Mouse (Mus musculus) large intestine, adult 2 months (tissue): ENCODE measurements at regions not wholly inside any gene's neighbourhood (a gene's known extent, or its start where the extent isn't known, plus 50 kb on each side); places are given as distances from the start of the nearest gene placed in this dataset.
A peak's percentile ranks its signal among the peaks of the same experiment; 100 is the strongest.

Source experiments
- DNase-seq: peaks from one replicate; pipeline ENCODE4 v3.0.0-alpha.2; 2012; ENCODE audit warnings: low read depth, low spot score
- WGBS: fragments of 180-500 bp; shearing (Covaris S2); methylation state at CpG from one replicate; pipeline ENCODE4 v1.1.7; 2018; 5-methylcytosine and 5-hydroxymethylcytosine counted together

DNA sequence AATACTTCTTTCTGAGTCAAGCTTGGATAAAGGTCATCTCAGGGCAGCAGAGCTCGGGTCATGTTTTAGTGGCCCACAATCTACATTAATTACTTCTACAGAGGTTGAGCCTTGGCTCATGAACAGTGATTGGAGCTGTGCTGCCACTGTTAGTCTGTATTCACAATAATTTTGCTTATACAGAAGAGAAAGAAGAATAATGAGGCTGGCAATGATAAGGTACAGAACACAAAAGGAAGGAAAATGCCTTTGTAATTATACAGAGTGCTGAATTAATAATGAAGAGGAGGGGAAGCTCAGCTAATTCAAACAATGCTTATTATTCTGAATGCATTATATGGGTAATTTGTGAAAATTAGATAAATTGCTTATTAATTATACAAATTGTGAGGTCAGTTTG, 573.9 kb upstream of the Cblb start:
- 36% methylated on average over 1 of the region's 1 CpGs for WGBS
- DNase-seq = no peak

- WGBS = 6% methylated on average over 3 of the region's 3 CpGs
- no peak for DNase-seq
Observed at GRCm38 (mm10) chr16:51475690-51476089, 555.3 kb upstream of the Cblb start.

DNA sequence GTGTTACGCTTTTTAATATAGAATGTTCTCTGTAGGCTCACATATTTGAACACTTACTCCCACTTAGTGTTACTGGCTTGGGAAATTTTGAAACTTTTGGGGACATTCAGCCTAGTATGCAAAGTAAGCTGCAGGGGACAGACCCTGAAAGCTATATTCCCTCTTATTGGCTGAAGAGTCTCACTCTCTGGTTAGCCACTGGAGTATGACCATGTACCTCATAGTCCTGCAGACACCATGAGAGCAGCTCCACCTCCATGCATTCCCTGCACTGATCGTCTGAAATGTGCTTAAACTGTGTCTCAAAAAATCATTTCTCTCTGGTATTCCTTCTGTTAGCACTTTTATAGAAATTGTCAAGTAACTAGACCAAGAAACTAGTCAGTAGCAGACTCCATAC, 534.9 kb upstream of the Cblb start:
- WGBS = 73% methylated on average over 2 of the region's 2 CpGs
- no peak for DNase-seq

DNA sequence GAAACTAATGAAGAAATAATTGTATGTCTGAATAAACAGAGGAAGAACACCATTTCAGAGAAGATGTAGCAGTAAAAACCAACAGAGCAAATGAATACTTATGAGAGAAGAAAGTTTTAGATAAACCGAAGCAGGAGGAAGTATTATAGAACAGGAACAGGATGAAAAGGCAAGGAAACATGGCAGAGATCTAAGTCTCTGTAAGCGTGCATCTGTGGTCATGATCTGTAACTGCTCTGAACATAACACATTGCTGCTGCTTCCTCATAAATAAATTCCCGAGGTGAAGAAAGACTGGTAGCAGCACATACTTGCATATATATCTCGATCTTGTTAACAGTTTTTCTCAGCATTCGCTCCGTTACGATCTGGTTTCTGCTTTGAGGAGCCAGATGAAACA, 533.2 kb upstream of the Cblb start:
- WGBS = 73% methylated on average over 7 of the region's 7 CpGs
- DNase-seq = no peak

GRCm38 (mm10) chr16:51517079-51517478, 513.9 kb upstream of the Cblb start:
- WGBS = 70% methylated on average over 3 of the region's 3 CpGs
- no peak for DNase-seq

GRCm38 (mm10) chr16:51520762-51521161, 510.3 kb upstream of the Cblb start:
- DNase-seq = no peak

GRCm38 (mm10) chr16:51521317-51522092, 509.5 kb upstream of the Cblb start:
- WGBS = 83% methylated on average over 13 of the region's 13 CpGs
- DNase-seq = no peak

More at GRCm38 (mm10) chr16:51520762-51521161, 510.3 kb upstream of the Cblb start:
- 87% methylated on average over 4 of the region's 4 CpGs for WGBS

DNA sequence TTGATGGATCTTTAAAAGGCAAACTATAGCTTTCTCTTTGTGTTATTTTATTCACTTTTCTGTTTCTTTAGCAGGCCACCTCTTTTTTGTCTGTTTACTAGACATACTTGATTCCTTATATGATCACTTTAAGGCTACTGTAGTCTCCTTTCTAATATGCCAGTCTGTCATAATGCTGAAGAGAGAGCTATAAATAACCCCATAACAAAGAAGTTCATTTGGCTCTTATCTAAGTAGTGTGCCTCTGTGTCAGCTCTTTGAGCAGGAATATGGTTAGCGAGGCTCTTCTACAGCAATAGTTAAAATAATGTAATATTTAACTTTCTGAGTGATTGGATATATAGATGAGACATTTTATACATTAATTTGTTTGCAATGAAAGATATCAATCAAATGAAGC, 507.0 kb upstream of the Cblb start:
- DNase-seq = no peak
- WGBS = 78% methylated on average over 1 of the region's 1 CpGs

DNA sequence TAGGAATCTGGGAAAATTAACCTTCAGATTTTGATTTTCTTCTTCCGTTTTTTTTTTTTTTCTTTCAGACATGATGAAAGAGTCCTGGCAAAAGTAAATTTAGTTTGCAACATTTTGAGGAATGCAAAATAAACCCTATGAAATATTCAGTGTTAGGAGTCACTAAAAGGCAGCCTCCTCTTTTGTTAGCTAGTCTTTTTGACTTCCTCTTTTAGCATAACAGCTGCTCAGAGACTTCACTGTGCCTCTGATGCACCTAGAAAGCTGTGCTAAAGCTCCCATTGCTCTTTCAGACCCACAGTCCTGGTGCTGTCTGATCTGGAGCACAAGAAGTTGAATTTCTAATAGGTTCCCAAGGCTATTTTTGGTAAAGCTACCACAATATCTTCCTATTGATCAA, 498.5 kb upstream of the Cblb start:
- WGBS = 86% methylated on average over 1 of the region's 1 CpGs
- DNase-seq = no peak

DNA sequence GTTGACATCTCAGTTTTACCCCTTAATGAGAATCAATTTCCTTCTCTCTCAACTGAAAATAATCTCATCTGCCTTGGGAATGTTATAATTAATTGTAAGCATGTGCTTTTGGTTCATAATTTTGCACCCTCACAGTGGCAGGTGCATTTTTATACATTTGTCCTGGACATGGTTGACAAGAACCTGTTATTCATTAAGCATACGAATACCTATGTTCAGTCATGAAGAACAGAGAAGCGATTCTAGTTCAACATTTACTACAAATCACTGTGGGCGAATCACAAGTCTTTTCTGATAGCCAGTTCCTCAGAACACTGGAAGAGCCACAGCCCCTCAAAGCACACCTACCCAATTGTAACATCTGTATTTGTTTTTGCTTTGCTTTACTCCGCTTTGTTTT, 487.3 kb upstream of the Cblb start:
- no peak for DNase-seq
- 74% methylated on average over 4 of the region's 4 CpGs for WGBS

DNA sequence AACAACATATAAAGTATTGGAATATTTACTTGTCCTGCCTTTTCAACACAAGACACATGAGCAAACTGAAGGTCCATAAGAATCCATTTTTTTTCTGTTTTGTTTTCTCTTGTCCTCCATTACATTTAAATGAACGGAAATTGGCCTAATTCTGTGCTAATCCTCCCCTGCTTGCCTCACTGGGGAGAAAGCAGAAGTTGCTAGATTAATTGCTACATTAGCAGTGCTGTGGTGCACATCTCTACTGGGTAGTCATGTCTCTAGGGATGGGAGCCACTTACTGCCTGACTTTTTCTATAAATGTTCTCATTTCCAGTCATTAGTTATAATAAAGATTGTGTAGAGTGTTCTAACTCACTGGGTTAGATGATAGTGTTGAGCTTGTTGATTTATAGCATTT, 484.0 kb upstream of the Cblb start:
- no peak for DNase-seq
- 76% methylated on average over 1 of the region's 1 CpGs for WGBS

DNA sequence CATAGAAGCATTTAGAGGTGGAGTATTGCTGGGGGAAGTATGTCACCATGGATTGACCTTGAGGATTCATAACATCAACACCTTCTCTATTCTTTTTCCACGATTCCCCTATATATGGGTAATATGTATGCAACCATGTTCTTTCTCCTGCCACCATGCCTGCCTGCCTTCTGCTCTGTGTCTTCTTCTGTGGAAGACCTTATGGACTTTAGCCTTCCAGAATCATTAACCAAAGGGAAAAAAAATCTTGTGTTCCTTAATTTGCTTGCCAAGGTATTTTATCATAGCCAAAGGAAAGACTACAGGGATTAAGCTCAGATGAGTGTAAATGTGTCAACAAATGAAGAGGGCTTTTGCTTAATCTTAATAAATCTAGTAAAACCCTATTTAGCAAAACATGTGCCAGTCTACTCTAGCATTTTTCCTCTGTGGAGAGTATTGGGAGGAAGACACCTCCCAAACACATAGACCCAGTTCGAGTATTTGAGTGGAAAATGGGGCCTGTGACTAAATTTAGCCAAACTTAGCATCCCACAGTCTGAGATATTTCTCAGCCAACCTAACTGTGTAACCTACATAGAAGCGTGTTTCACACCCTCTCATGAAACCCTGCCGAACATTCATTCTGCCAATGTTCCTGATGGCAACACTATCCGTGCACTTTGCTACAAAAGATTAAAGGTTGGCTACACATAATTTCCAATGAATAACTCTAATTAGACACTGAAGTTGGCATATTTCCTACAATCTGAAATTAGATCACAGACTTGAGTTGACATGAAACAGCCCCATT, 468.0 kb upstream of the Cblb start:
- WGBS = 86% methylated on average over 5 of the region's 5 CpGs
- no peak for DNase-seq

DNA sequence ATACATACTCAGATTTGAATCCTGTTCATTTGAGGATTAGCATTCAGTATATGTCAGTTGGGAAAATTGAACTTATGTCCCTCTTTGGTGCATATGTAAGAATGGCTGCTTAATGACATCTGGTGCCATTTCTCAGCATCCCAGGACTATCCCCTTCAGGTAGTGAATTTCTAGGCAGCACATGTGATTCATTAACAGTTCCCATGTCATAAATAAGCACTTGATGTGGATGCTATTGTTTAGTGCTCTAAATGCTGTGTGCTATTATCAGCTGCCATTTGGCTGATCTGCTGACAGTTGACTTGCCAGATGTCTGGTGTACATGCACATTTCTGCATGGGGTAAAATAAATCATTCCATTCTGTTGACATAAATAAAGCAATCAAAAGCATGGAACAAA, 467.0 kb upstream of the Cblb start:
- DNase-seq = no peak

GRCm38 (mm10) chr16:51577915-51578593, 453.0 kb upstream of the Cblb start:
- WGBS = 55% methylated on average over 2 of the region's 2 CpGs
- DNase-seq = no peak

GRCm38 (mm10) chr16:51580525-51580924, 450.5 kb upstream of the Cblb start:
- WGBS = 76% methylated on average over 1 of the region's 1 CpGs
- DNase-seq = no peak

DNA sequence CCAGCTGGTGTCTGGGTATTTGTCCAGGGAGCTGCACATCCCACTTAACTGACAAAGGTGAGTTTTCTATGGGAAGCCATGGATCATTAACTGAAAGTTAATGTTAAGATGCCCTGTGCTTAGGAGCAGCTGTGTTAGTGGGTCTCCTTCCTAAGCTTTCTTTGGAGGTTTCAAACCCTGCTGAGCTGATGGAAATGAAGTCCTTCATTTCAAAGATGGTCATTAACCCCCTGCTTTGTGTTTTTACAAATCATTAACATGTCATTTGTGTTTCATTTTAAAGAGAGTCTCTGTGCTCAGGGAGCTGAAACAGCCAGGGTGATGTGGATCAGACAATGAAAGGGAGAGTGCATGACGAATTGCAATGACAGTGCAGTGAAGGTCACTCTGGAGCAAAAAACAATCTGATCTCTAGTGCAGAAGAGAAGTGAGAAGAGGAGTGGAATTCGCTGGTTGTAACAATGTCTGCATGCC, 441.1 kb upstream of the Cblb start:
- DNase-seq = no peak
- WGBS = 22% methylated on average over 2 of the region's 2 CpGs

DNA sequence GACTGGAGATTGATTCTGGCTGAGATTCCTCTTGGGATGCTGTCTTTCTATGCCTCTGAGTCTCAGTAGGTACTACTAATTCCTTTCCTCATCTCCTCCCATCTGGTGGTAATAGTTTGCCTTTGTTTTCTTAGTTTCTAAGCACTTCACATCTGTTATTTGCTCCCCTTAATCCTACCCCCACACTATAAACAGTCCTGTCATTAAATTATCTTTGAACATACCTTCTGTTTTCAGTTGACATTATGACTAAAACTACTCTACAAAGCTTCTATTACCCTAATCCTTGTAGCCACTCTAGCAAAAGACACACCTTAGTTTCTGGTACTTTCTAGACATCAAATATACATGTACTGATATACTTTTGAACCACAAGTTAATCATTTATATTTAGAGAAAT, 413.4 kb upstream of the Cblb start:
- DNase-seq = peak; percentile 1

DNA sequence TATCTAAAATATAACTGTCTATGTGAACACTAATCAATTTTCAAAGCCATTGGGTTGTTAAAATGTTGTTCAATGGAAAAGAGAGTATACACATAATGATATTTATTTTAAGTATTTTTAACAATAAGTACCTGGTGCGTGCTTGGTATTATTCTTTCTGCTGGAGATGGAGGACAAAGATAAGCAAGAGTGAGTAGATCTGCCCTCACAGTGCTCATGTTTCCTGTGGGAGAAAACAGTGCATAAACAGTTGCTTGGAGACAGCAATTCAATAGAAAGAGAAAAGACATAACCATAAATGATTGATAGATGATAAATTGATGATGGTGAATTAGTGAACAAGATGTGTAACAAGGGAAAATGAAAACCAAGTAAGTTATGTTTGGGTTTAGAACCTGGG, 384.4 kb upstream of the Cblb start:
- DNase-seq = no peak
- 83% methylated on average over 1 of the region's 1 CpGs for WGBS

GRCm38 (mm10) chr16:51650100-51650499, 380.9 kb upstream of the Cblb start:
- 74% methylated on average over 5 of the region's 5 CpGs for WGBS
- DNase-seq = no peak

- 77% methylated on average over 5 of the region's 5 CpGs for WGBS
- DNase-seq = no peak
Observed at GRCm38 (mm10) chr16:51650683-51651082, 380.3 kb upstream of the Cblb start.

- no peak for DNase-seq
- WGBS = 83% methylated on average over 1 of the region's 1 CpGs
Observed at GRCm38 (mm10) chr16:51661693-51662092, 369.3 kb upstream of the Cblb start.
